33 mouse cellular contexts compared by ENCODE assay signal in genomic region chr11:46697433-46698277, GRCm38 (mm10). TPM values are rescaled to one million over a fixed set of nuclear protein-coding genes. Genes with fewer than 3 reads are reported as not detected.
DNase-seq lines count a peak whose midpoint lies in the region; TF ChIP-seq lines count a peak whose summit lies in the region.
"Had no signal": no experiment of that assay in that cellular context is flagged by ENCODE, and none has a peak within 500 bp of the region (broad histone marks: within the 10 kb centered on the region; RNA-seq: fewer than 3 reads in every experiment).

No protein-coding gene starts in this region.

- dilution Hi-C loops in CH12.LX (cut with MboI; ENCODE audit: extremely low pct_ligation_motif_present, extremely low pct_unique_long_range_greater_than_20kb, low sequenced_read_pairs) = no loop called here

- no peak for TF ChIP-seq RAD21 in CH12.LX (IDR thresholded peaks at IDR 0.05; ENCODE audit: low read depth, low read length)

- H3K27me3 ChIP-seq in liver, adult 2 months (ENCODE audit: control insufficient read depth, insufficient read depth, low read length) = no peaks in the 10 kb centered on the region
- no peaks in the 10 kb centered on the region for H3K27me3 ChIP-seq in CH12.LX (replicated peaks)
- H3K27me3 ChIP-seq: embryonic facial prominence, embryonic 13.5 days; forebrain, embryonic 12.5 days; forebrain, embryonic 15.5 days; heart, embryonic 12.5 days; heart, embryonic 15.5 days; hindbrain, embryonic 13.5 days; Patski had no signal

- H3K4me2 ChIP-seq in CH12.LX (ENCODE audit: insufficient read depth, low read depth, poor library complexity, severe bottlenecking) = peak overlapping the region; percentile 97
- H3K4me2 ChIP-seq: embryonic facial prominence, embryonic 13.5 days; forebrain, embryonic 12.5 days; forebrain, embryonic 15.5 days; heart, embryonic 12.5 days; heart, embryonic 15.5 days; hindbrain, embryonic 13.5 days had no signal

- TF ChIP-seq EP300 in CH12.LX (IDR thresholded peaks at IDR 0.05; ENCODE audit: low read length) = peak; percentile 29; the same call in 1 of the 2 replicates

- WGBS in liver, adult 2 months = 47% methylated on average over 5 of the region's 5 CpGs

- H3K4me3 ChIP-seq in liver, adult 2 months (ENCODE audit: insufficient read depth, low read depth, low read length) = no peak overlapping the region
- H3K4me3 ChIP-seq in CH12.LX (replicated peaks in 1 of 3; ENCODE audit: low read depth in 2 of 3, low read length in 2 of 3, poor library complexity in 1 of 3) = peak overlapping the region; percentile 47 to 69 (median 56)
- H3K4me3 ChIP-seq: embryonic facial prominence, embryonic 10.5 days; embryonic facial prominence, embryonic 13.5 days; erythroblast, embryonic 14.5 days; forebrain, embryonic 12.5 days; forebrain, embryonic 15.5 days; heart, embryonic 12.5 days; heart, embryonic 15.5 days; hindbrain, embryonic 10.5 days; hindbrain, embryonic 13.5 days had no signal

- H3K36me3 ChIP-seq in liver, adult 2 months (ENCODE audit: control insufficient read depth, insufficient read depth, low read length) = no peaks in the 10 kb centered on the region
- H3K36me3 ChIP-seq in CH12.LX (replicated peaks in 1 of 2; ENCODE audit: control insufficient read depth in 1 of 2, insufficient read depth in 1 of 2, low read length in 1 of 2) = peaks cover 0 to 8% of the 10 kb centered on the region in 2 experiments
- H3K36me3 ChIP-seq: embryonic facial prominence, embryonic 10.5 days; embryonic facial prominence, embryonic 13.5 days; forebrain, embryonic 12.5 days; forebrain, embryonic 15.5 days; G1E; heart, embryonic 12.5 days; heart, embryonic 15.5 days; hindbrain, embryonic 10.5 days; hindbrain, embryonic 13.5 days had no signal

- H3K9ac ChIP-seq in liver, adult 2 months (ENCODE audit: low read depth, low read length) = no peak overlapping the region
- H3K9ac ChIP-seq in CH12.LX (ENCODE audit: insufficient read depth, low read depth) = peak overlapping the region; percentile 71
- H3K9ac ChIP-seq: embryonic facial prominence, embryonic 13.5 days; forebrain, embryonic 12.5 days; forebrain, embryonic 15.5 days; heart, embryonic 12.5 days; heart, embryonic 15.5 days; hindbrain, embryonic 13.5 days had no signal

- no peak for TF ChIP-seq CTCF in liver, adult 2 months (IDR thresholded peaks at IDR 0.05; ENCODE audit: low read depth, low read length)
- TF ChIP-seq CTCF in CH12.LX (conservative IDR thresholded peaks at IDR 0.05 in 1 of 2, IDR thresholded peaks at IDR 0.05 in 1 of 2; ENCODE audit: low read depth in 2 of 2, low read length in 2 of 2) = no peak

- in situ Hi-C loops in CH12.LX (cut with MboI; ENCODE audit: low pct_ligation_motif_present, low pct_unique_long_range_greater_than_20kb, low sequenced_read_pairs) = loop anchor here (10.0 kb wide), 1 partner anchor 47 kb away; no protein-coding TSS in a partner anchor

- peak overlapping the region; percentile 65; the same call in 1 of the 2 replicates for H3K27ac ChIP-seq in liver, adult 2 months (replicated peaks; ENCODE audit: insufficient read depth, low read depth, low read length)
- peak overlapping the region; percentile 11; the same call in 1 of the 2 replicates for H3K27ac ChIP-seq in CH12.LX (ENCODE audit: insufficient read depth, low read depth)
- H3K27ac ChIP-seq: embryonic facial prominence, embryonic 10.5 days; embryonic facial prominence, embryonic 13.5 days; forebrain, embryonic 12.5 days; forebrain, embryonic 15.5 days; heart, embryonic 15.5 days; hindbrain, embryonic 10.5 days; hindbrain, embryonic 13.5 days had no signal

- DNase-seq in liver, adult 2 months (ENCODE audit: extremely low read depth, low read depth, low spot score) = no peak
- no peak for DNase-seq in liver
- DNase-seq in A20 (ENCODE audit: low read depth, low spot score) = peak; percentile 62
- peak; percentile 58 for DNase-seq in CH12.LX (ENCODE audit: extremely low read depth)
- no peak for DNase-seq in adrenal gland, postnatal 10 days
- no peak for DNase-seq in adrenal gland, postnatal 36 days
- DNase-seq: adrenal gland, postnatal 14 days; cerebellum, adult 11-12 months; cerebellum, adult 8-10 months; cerebellum, postnatal 10 days; cerebellum, postnatal 36 days; embryo, embryonic 11 days; gastrocnemius, postnatal 25 days; heart, adult 18-20 months; heart, postnatal 10 days; heart, postnatal 36 days had no signal

- peaks cover 5% of the 10 kb centered on the region; the same call in 1 of the 2 replicates for H3K79me2 ChIP-seq in liver, adult 2 months (ENCODE audit: control insufficient read depth, insufficient read depth, low read length)
- H3K79me2 ChIP-seq in CH12.LX (replicated peaks; ENCODE audit: control insufficient read depth, extremely low read depth, insufficient read depth, poor library complexity, severe bottlenecking) = peaks cover 23% of the 10 kb centered on the region

- peaks cover 8% of the 10 kb centered on the region for H3K9me3 ChIP-seq in CH12.LX (replicated peaks; ENCODE audit: low read length)
- H3K9me3 ChIP-seq: forebrain, embryonic 12.5 days; forebrain, embryonic 15.5 days; G1E; heart, embryonic 12.5 days; heart, embryonic 15.5 days; hindbrain, embryonic 10.5 days; hindbrain, embryonic 13.5 days had no signal

- TF ChIP-seq POLR2A in liver, adult 2 months (IDR thresholded peaks at IDR 0.05; ENCODE audit: extremely low read depth, insufficient read depth, low read length) = no peak
- TF ChIP-seq POLR2A in CH12.LX (IDR thresholded peaks at IDR 0.05; ENCODE audit: low read depth, low read length) = no peak

- H3K4me1 ChIP-seq in liver, adult 2 months (ENCODE audit: control insufficient read depth, insufficient read depth, low read length) = peaks cover 12% of the 10 kb centered on the region
- peaks cover 0 to 36% of the 10 kb centered on the region in 2 experiments; a peak in 2 of 4 replicates for H3K4me1 ChIP-seq in CH12.LX (ENCODE audit: control insufficient read depth in 1 of 2, insufficient read depth in 2 of 2)
- H3K4me1 ChIP-seq: embryonic facial prominence, embryonic 10.5 days; embryonic facial prominence, embryonic 13.5 days; forebrain, embryonic 12.5 days; forebrain, embryonic 15.5 days; heart, embryonic 15.5 days; hindbrain, embryonic 10.5 days; hindbrain, embryonic 13.5 days had no signal

TF ChIP-seq in CH12.LX, 34 proteins besides CTCF, POLR2A, EP300 and RAD21 (continues in another document):
- no peak for TF ChIP-seq SMC3 (IDR thresholded peaks at IDR 0.05; ENCODE audit: low read depth, low read length)
- TF ChIP-seq POLR2AphosphoS2 (IDR thresholded peaks at IDR 0.05; ENCODE audit: low read depth, low read length) = no peak
- TF ChIP-seq ZMIZ1 (IDR thresholded peaks at IDR 0.05; ENCODE audit: low read depth, low read length) = no peak; the same call in 1 of the 2 replicates
- no peak; the same call in 1 of the 2 replicates for TF ChIP-seq RCOR1 (conservative IDR thresholded peaks at IDR 0.05; ENCODE audit: low read depth, low read length)
- no peak for TF ChIP-seq ZKSCAN1 (IDR thresholded peaks at IDR 0.05; ENCODE audit: borderline replicate concordance, low read depth, low read length)
- TF ChIP-seq KAT2A (IDR thresholded peaks at IDR 0.05; ENCODE audit: insufficient replicate concordance, low read length) = no peak
- peak; percentile 51; the same call in 1 of the 2 replicates for TF ChIP-seq TBP (conservative IDR thresholded peaks at IDR 0.05; ENCODE audit: low read depth, low read length)
- no peak for TF ChIP-seq PAX5 (IDR thresholded peaks at IDR 0.05; ENCODE audit: low read length)
- peak; percentile 24; the same call in 1 of the 2 replicates for TF ChIP-seq HCFC1 (IDR thresholded peaks at IDR 0.05; ENCODE audit: low read depth, low read length)
- no peak for TF ChIP-seq ZNF384 (IDR thresholded peaks at IDR 0.05; ENCODE audit: low read depth, low read length)
- TF ChIP-seq CHD2 (IDR thresholded peaks at IDR 0.05; ENCODE audit: low read length) = no peak
- peak; percentile 41 for TF ChIP-seq ETS1 (conservative IDR thresholded peaks at IDR 0.05; ENCODE audit: low read depth, low read length)
- TF ChIP-seq GABPA (IDR thresholded peaks at IDR 0.05; ENCODE audit: insufficient replicate concordance, low read depth, low read length) = no peak
- TF ChIP-seq MAFK (IDR thresholded peaks at IDR 0.05; ENCODE audit: insufficient replicate concordance, low read length) = no peak
- peak; percentile 69 for TF ChIP-seq MXI1 (IDR thresholded peaks at IDR 0.05; ENCODE audit: low read depth, low read length)
- no peak for TF ChIP-seq BHLHE40 (IDR thresholded peaks at IDR 0.05; ENCODE audit: low read depth, low read length)
- peak; percentile 41; the same call in 1 of the 2 replicates for TF ChIP-seq SIN3A (IDR thresholded peaks at IDR 0.05; ENCODE audit: low read length)
- TF ChIP-seq JUND (conservative IDR thresholded peaks at IDR 0.05; ENCODE audit: low read depth, low read length) = no peak; the same call in 1 of the 2 replicates
- TF ChIP-seq USF2 (conservative IDR thresholded peaks at IDR 0.05; ENCODE audit: low read depth, low read length) = no peak
- TF ChIP-seq NELFE (IDR thresholded peaks at IDR 0.05; ENCODE audit: low read depth, low read length) = 0 out of 2 replicates have a peak, but pooled peaks have one; percentile 43
- TF ChIP-seq MAX (IDR thresholded peaks at IDR 0.05; ENCODE audit: low read length) = peak; percentile 71; the same call in 1 of the 2 replicates
- TF ChIP-seq IRF4 (IDR thresholded peaks at IDR 0.05; ENCODE audit: low read depth, low read length) = 0 out of 2 replicates have a peak, but pooled peaks have one; percentile 34
- no peak for TF ChIP-seq ZC3H11A (IDR thresholded peaks at IDR 0.05; ENCODE audit: low read depth, low read length)
- no peak for TF ChIP-seq NRF1 (IDR thresholded peaks at IDR 0.05; ENCODE audit: low read depth, low read length)

RNA-seq across cellular contexts. Expression of gene Timd2, which starts 9.2 kb away (rescaled TPM):
- 92.8 and 119 TPM in 2 replicates for total RNA-seq in liver, adult 2 months (2014; rRNA removed)
- 134 and 163 TPM in 2 replicates for polyA plus RNA-seq in liver, adult 2 months (2012; rRNA removed)
- total RNA-seq in CH12.LX (2012; rRNA removed) (66.3 and 75.1 TPM in 2 replicates), CH12.LX (2014; rRNA removed) (212 and 241 TPM in 2 replicates)
- 119 and 133 TPM in 2 replicates for polyA plus RNA-seq in CH12.LX (2012; ENCODE audit: insufficient read length, low read depth)
- 10 to 100 TPM in 1 of 2 experiments, 1 to 10 TPM in 1; 6.0 to 12.8 TPM for total RNA-seq in adrenal gland, postnatal 10 days (2021)
- total RNA-seq in adrenal gland, postnatal 36 days (2021) = under 1 TPM in 1 of 2 experiments, not detected in 1; 0.17 TPM
- total RNA-seq: adrenal gland, adult 18-20 months; G1E; gastrocnemius, adult 8-10 months; gastrocnemius, postnatal 25 days; heart, adult 18-20 months; heart, postnatal 10 days; heart, postnatal 36 days had no signal
- polyA plus RNA-seq: brain, embryonic 14.5 days; cortical plate, adult 2 months; embryonic facial prominence, embryonic 13.5 days; erythroblast, embryonic 14.5 days; forebrain, embryonic 12.5 days; forebrain, embryonic 15.5 days; G1E; heart, embryonic 15.5 days; hindbrain, embryonic 13.5 days; hindbrain, embryonic 16.5 days had no signal

RNA-seq across cellular contexts. Expression of gene Havcr1, which starts 37.2 kb away (rescaled TPM):
- total RNA-seq in liver, adult 2 months (2014; rRNA removed) = 0.09 and 0.27 TPM in 2 replicates
- 0.06 TPM in 1 of 2 replicates, not detected in the other for polyA plus RNA-seq in liver, adult 2 months (2012; rRNA removed)
- total RNA-seq in CH12.LX (2012; rRNA removed) = 0.08 TPM in 1 of 2 replicates, not detected in the other
- 0.38 TPM in 1 of 2 replicates, not detected in the other for total RNA-seq in CH12.LX (2014; rRNA removed)
- 0.50 and 0.90 TPM in 2 replicates for polyA plus RNA-seq in CH12.LX (2012; ENCODE audit: insufficient read length, low read depth)
- under 1 TPM in 1 of 2 experiments, not detected in 1; 0.42 TPM for total RNA-seq in adrenal gland, postnatal 10 days (2021)
- total RNA-seq in adrenal gland, postnatal 36 days (2021) = not detected
- total RNA-seq: adrenal gland, adult 18-20 months; adrenal gland, postnatal 14 days; G1E; gastrocnemius, postnatal 25 days; heart, postnatal 10 days; heart, postnatal 36 days had no signal
- polyA plus RNA-seq: cortical plate, adult 2 months; embryonic facial prominence, embryonic 10.5 days; embryonic facial prominence, embryonic 13.5 days; erythroblast, embryonic 14.5 days; forebrain, embryonic 12.5 days; forebrain, embryonic 15.5 days; G1E; gonadal fat pad, adult 2 months; heart, embryonic 12.5 days; hindbrain, embryonic 13.5 days; hindbrain, embryonic 16.5 days had no signal

Comparison
In these comparisons a context has a peak if more than half of its experiments do, and no peak if none do; other contexts are left out.
1. RNA of gene Timd2, which starts 9.2 kb away (total RNA-seq): 66.3 to 241 TPM in CH12.LX, 92.8 to 119 TPM in liver, adult 2 months and 6.0 to 12.8 TPM in adrenal gland, postnatal 10 days; 0.17 TPM in adrenal gland, postnatal 36 days; every median in the first group is over 4 times any median in the second.
2. DNase-seq: peak in A20 (single experiment) and CH12.LX (single experiment); none in liver, adult 2 months (single experiment), liver (single experiment), adrenal gland, postnatal 10 days (single experiment) and adrenal gland, postnatal 36 days (0 of 2).